Comparison of ENCODE assay signal across 9 mouse cellular contexts in the genomic region with DNA sequence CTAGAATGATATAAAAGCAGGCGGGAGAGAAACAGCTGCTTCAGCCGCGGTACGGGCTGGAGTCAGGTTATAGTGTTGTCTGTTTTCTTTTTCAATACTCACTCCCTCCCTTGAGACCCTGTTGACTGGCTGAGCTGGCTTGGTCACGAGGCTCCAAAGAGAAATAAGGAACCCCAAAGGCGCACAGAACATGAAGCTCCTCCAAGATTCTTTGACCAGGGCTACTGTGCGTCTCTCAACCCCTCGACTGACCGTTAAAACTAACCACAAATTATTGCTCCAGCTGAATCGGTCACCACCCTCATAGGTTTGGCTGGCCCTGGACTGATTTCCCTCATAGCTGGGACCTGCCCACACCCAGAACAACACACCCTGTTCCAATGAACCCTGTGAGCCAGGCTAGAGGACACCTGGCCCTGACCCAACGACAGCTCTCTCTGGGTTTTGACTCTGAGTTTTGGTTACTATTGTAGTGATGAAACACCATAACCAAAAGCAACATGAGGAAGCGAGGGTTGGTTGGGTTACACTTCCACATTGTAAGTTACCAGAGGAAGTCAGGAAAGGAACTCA. TPM values are rescaled to one million over a fixed set of nuclear protein-coding genes. Genes with fewer than 3 reads are reported as not detected.
A peak's percentile ranks its signal among the peaks of the same experiment; 100 is the strongest.
DNase-seq lines count a peak whose midpoint lies in the region; ATAC-seq and TF ChIP-seq lines count a peak whose summit lies in the region.
"Had no signal": no experiment of that assay in that cellular context is flagged by ENCODE, and none has a peak within 500 bp of the region (broad histone marks: within the 10 kb centered on the region; RNA-seq: fewer than 3 reads in every experiment).

No protein-coding gene starts in this region.

- H3K27me3 ChIP-seq in MEL (ENCODE audit: control insufficient read depth in 1 of 2, insufficient read depth in 2 of 2, low read length in 2 of 2): no peaks in the 10 kb centered on the region; a peak in 1 of 4 replicates
- 0 out of 2 replicates have a peak, but pooled peaks cover 20% of the 10 kb centered on the region for H3K27me3 ChIP-seq in heart, embryonic 10.5 days (ENCODE audit: insufficient read depth, poor library complexity, severe bottlenecking)
- H3K27me3 ChIP-seq in forebrain, embryonic 11.5 days (ENCODE audit: control insufficient read depth, insufficient read depth, low read length): no peaks in the 10 kb centered on the region
- H3K27me3 ChIP-seq: midbrain, embryonic 12.5 days had no signal

- H3K4me1 ChIP-seq in MEL (ENCODE audit: control insufficient read depth in 1 of 2, insufficient read depth in 2 of 2, low read length in 2 of 2): peaks cover 3 to 24% of the 10 kb centered on the region in 2 experiments; a peak in 3 of 4 replicates
- peaks cover 25% of the 10 kb centered on the region for H3K4me1 ChIP-seq in heart, embryonic 10.5 days
- H3K4me1 ChIP-seq in forebrain, embryonic 11.5 days (replicated peaks; ENCODE audit: control insufficient read depth, insufficient read depth, low read length): no peaks in the 10 kb centered on the region

- peak overlapping the region; percentile 68 for H3K9ac ChIP-seq in MEL (ENCODE audit: control insufficient read depth, low read depth, low read length, poor library complexity, severe bottlenecking)
- H3K9ac ChIP-seq in forebrain, embryonic 11.5 days (ENCODE audit: low read length): no peak overlapping the region
- H3K9ac ChIP-seq: midbrain, embryonic 12.5 days had no signal

- no peak for TF ChIP-seq EP300 in MEL (IDR thresholded peaks at IDR 0.05; ENCODE audit: low read depth in 1 of 2, low read length in 2 of 2)

- peak; percentile 68 for ATAC-seq in megakaryocyte progenitor cell, adult 5-6 weeks (replicated peaks; ENCODE audit: poor library complexity)
- ATAC-seq in frontal cortex, adult (ENCODE audit: low TSS enrichment): no peak
- ATAC-seq in forebrain, embryonic 11.5 days (replicated peaks; ENCODE audit: low FRiP score): no peak

- 74% methylated on average over 12 of the region's 12 CpGs for WGBS in heart, embryonic 10.5 days
- 89% methylated on average over 12 of the region's 12 CpGs for WGBS in forebrain, embryonic 11.5 days

- peak overlapping the region; percentile 58 to 76 for H3K4me3 ChIP-seq in MEL (ENCODE audit: control insufficient read depth in 1 of 2, insufficient read depth in 1 of 2, low read depth in 2 of 2, low read length in 2 of 2)
- H3K4me3 ChIP-seq in heart, embryonic 10.5 days: no peak overlapping the region
- H3K4me3 ChIP-seq in forebrain, embryonic 11.5 days (ENCODE audit: low read depth, low read length): no peak overlapping the region
- H3K4me3 ChIP-seq: midbrain, embryonic 12.5 days had no signal

- no peak for TF ChIP-seq RAD21 in MEL (IDR thresholded peaks at IDR 0.05; ENCODE audit: low read depth, low read length)

- no peaks in the 10 kb centered on the region for H3K9me3 ChIP-seq in MEL (replicated peaks; ENCODE audit: insufficient read depth, low read length)
- H3K9me3 ChIP-seq in heart, embryonic 10.5 days: no peaks in the 10 kb centered on the region
- H3K9me3 ChIP-seq in forebrain, embryonic 11.5 days (ENCODE audit: control insufficient read depth, low read length): no peaks in the 10 kb centered on the region
- H3K9me3 ChIP-seq: midbrain, embryonic 12.5 days had no signal

- H3K27ac ChIP-seq in MEL (ENCODE audit: control insufficient read depth, low read depth, low read length): peak overlapping the region; percentile 89
- peak overlapping the region; percentile 85 for H3K27ac ChIP-seq in heart, embryonic 10.5 days
- H3K27ac ChIP-seq in forebrain, embryonic 11.5 days (ENCODE audit: low read depth, low read length): no peak overlapping the region
- H3K27ac ChIP-seq: midbrain, embryonic 12.5 days had no signal

- TF ChIP-seq CTCF in MEL (IDR thresholded peaks at IDR 0.05 in 2 of 3, conservative IDR thresholded peaks at IDR 0.05 in 1 of 3; ENCODE audit: control insufficient read depth in 1 of 3, insufficient read depth in 1 of 3, low read depth in 2 of 3, low read length in 3 of 3, poor library complexity in 1 of 3, severe bottlenecking in 1 of 3): no peak

- no peak for TF ChIP-seq POLR2A in MEL (IDR thresholded peaks at IDR 0.05; ENCODE audit: control insufficient read depth in 1 of 2, insufficient read depth in 1 of 2, low read depth in 1 of 2, low read length in 2 of 2, poor library complexity in 1 of 2)

- no peaks in the 10 kb centered on the region; the same call in none of the 2 replicates for H3K79me2 ChIP-seq in MEL (ENCODE audit: control insufficient read depth, insufficient read depth, low read length, poor library complexity)

- DNase-seq in heart, adult 18-20 months: peak; percentile 65 to 74
- DNase-seq in heart, postnatal 4 days: no peak
- DNase-seq in MEL (ENCODE audit: low read depth, low spot score): peak; percentile 64
- DNase-seq in heart, embryonic 10.5 days (ENCODE audit: low spot score): no peak
- no peak for DNase-seq in embryo, embryonic 10 days (ENCODE audit: low spot score)
- DNase-seq in forebrain, embryonic 11.5 days (ENCODE audit: low spot score): no peak

- peaks cover 0 to 4% of the 10 kb centered on the region in 2 experiments; a peak in 1 of 4 replicates for H3K36me3 ChIP-seq in MEL (ENCODE audit: control insufficient read depth in 1 of 2, insufficient read depth in 2 of 2, low read length in 2 of 2)
- no peaks in the 10 kb centered on the region for H3K36me3 ChIP-seq in heart, embryonic 10.5 days
- no peaks in the 10 kb centered on the region for H3K36me3 ChIP-seq in forebrain, embryonic 11.5 days (ENCODE audit: control insufficient read depth, insufficient read depth, low read length)
- H3K36me3 ChIP-seq: midbrain, embryonic 12.5 days had no signal

- no peak overlapping the region for H3K4me2 ChIP-seq in forebrain, embryonic 11.5 days (ENCODE audit: low read depth, low read length, severe bottlenecking)
- H3K4me2 ChIP-seq: midbrain, embryonic 12.5 days had no signal

TF ChIP-seq in MEL, 35 proteins besides CTCF, POLR2A, EP300 and RAD21 (continues in another document):
- TF ChIP-seq TCF12 (IDR thresholded peaks at IDR 0.05; ENCODE audit: low read depth, low read length) (no peak), ZMIZ1 (IDR thresholded peaks at IDR 0.05; ENCODE audit: low read depth, low read length) (no peak), POLR2AphosphoS2 (IDR thresholded peaks at IDR 0.05; ENCODE audit: low read length) (no peak), ZKSCAN1 (IDR thresholded peaks at IDR 0.05; ENCODE audit: low read depth, low read length) (0 out of 2 replicates have a peak, but pooled peaks have one; percentile 33)

RNA-seq across cellular contexts. Expression of a gene that starts 0.8 kb away (rescaled TPM):
- 1 to 10 TPM; 5.3 to 7.1 TPM for total RNA-seq in heart, adult 18-20 months (2021)
- 1 to 10 TPM; 2.7 to 3.7 TPM for total RNA-seq in heart, postnatal 4 days (2021)
- 8.6 and 13.4 TPM in 2 replicates for total RNA-seq in MEL (2012; rRNA removed)
- 1 to 10 TPM in 1 of 2 experiments, not detected in 1; 8.2 TPM for polyA plus RNA-seq in MEL (2012; ENCODE audit: insufficient read depth in 1 of 2, insufficient read length in 2 of 2, low read depth in 1 of 2, low replicate concordance in 2 of 2, missing spikeins in 1 of 2)
- 1.6 and 2.6 TPM in 2 replicates for polyA plus RNA-seq in heart, embryonic 10.5 days (2016; fragmentation: Nextera tagmentation; extraction: Ambion mirVana)
- 68.4 and 89.8 TPM in 2 replicates for total RNA-seq in megakaryocyte progenitor cell, adult 5-6 weeks (2015)
- total RNA-seq in megakaryocyte progenitor cell, adult 5-6 weeks (2017): 58.3 and 68.2 TPM in 2 replicates
- polyA plus RNA-seq in forebrain, embryonic 11.5 days (2014; fragmentation: Nextera tagmentation; extraction: Ambion mirVana): 0.61 and 1.4 TPM in 2 replicates

RNA-seq across cellular contexts. Expression of a gene that starts 30.2 kb away (rescaled TPM):
- 10 to 100 TPM; 82.5 to 98.2 TPM for total RNA-seq in heart, adult 18-20 months (2021)
- total RNA-seq in heart, postnatal 4 days (2021): 10 to 100 TPM; 37.8 to 39.7 TPM
- not detected in 2 replicates for total RNA-seq in MEL (2012; rRNA removed)
- polyA plus RNA-seq in MEL (2012; ENCODE audit: insufficient read depth in 1 of 2, insufficient read length in 2 of 2, low read depth in 1 of 2, low replicate concordance in 2 of 2, missing spikeins in 1 of 2): not detected
- 24.6 and 32.3 TPM in 2 replicates for polyA plus RNA-seq in heart, embryonic 10.5 days (2016; fragmentation: Nextera tagmentation; extraction: Ambion mirVana)
- total RNA-seq in megakaryocyte progenitor cell, adult 5-6 weeks (2015): 5.0 and 5.6 TPM in 2 replicates
- total RNA-seq in megakaryocyte progenitor cell, adult 5-6 weeks (2017): 1.8 and 5.6 TPM in 2 replicates
- polyA plus RNA-seq in forebrain, embryonic 11.5 days (2014; fragmentation: Nextera tagmentation; extraction: Ambion mirVana): 29.4 and 32.0 TPM in 2 replicates

RNA-seq across cellular contexts. Expression of a gene that starts 31.5 kb away (rescaled TPM):
- under 1 TPM; 0.31 to 0.67 TPM for total RNA-seq in heart, adult 18-20 months (2021)
- total RNA-seq in heart, postnatal 4 days (2021): not detected
- total RNA-seq in MEL (2012; rRNA removed): not detected in 2 replicates
- polyA plus RNA-seq in MEL (2012; ENCODE audit: insufficient read depth in 1 of 2, insufficient read length in 2 of 2, low read depth in 1 of 2, low replicate concordance in 2 of 2, missing spikeins in 1 of 2): not detected
- polyA plus RNA-seq in heart, embryonic 10.5 days (2016; fragmentation: Nextera tagmentation; extraction: Ambion mirVana): 0.15 and 0.26 TPM in 2 replicates
- total RNA-seq in megakaryocyte progenitor cell, adult 5-6 weeks (2015): 0.64 and 0.67 TPM in 2 replicates
- 0.24 and 4.5 TPM in 2 replicates for total RNA-seq in megakaryocyte progenitor cell, adult 5-6 weeks (2017)
- 313 and 318 TPM in 2 replicates for polyA plus RNA-seq in forebrain, embryonic 11.5 days (2014; fragmentation: Nextera tagmentation; extraction: Ambion mirVana)

RNA-seq across cellular contexts. Expression of a gene that starts 34.7 kb away (rescaled TPM):
- total RNA-seq in heart, adult 18-20 months (2021): 10 to 100 TPM; 38.7 to 41.4 TPM
- 10 to 100 TPM; 34.9 to 37.5 TPM for total RNA-seq in heart, postnatal 4 days (2021)
- 31.2 and 38.4 TPM in 2 replicates for total RNA-seq in MEL (2012; rRNA removed)
- 10 to 100 TPM in 1 of 2 experiments, not detected in 1; 55.5 TPM for polyA plus RNA-seq in MEL (2012; ENCODE audit: insufficient read depth in 1 of 2, insufficient read length in 2 of 2, low read depth in 1 of 2, low replicate concordance in 2 of 2, missing spikeins in 1 of 2)
- polyA plus RNA-seq in heart, embryonic 10.5 days (2016; fragmentation: Nextera tagmentation; extraction: Ambion mirVana): 45.3 and 49.2 TPM in 2 replicates
- total RNA-seq in megakaryocyte progenitor cell, adult 5-6 weeks (2015): 28.0 and 43.9 TPM in 2 replicates
- total RNA-seq in megakaryocyte progenitor cell, adult 5-6 weeks (2017): 24.6 and 24.8 TPM in 2 replicates
- polyA plus RNA-seq in forebrain, embryonic 11.5 days (2014; fragmentation: Nextera tagmentation; extraction: Ambion mirVana): 43.1 and 49.1 TPM in 2 replicates

RNA-seq across cellular contexts. Expression of a gene that starts 59.8 kb away (rescaled TPM):
- total RNA-seq in heart, adult 18-20 months (2021): under 1 TPM; 0.10 to 0.13 TPM
- total RNA-seq in heart, postnatal 4 days (2021): under 1 TPM; 0.21 to 0.72 TPM
- total RNA-seq in MEL (2012; rRNA removed): 0.08 TPM in 1 of 2 replicates, not detected in the other
- under 1 TPM in 1 of 2 experiments, not detected in 1; 0.07 TPM for polyA plus RNA-seq in MEL (2012; ENCODE audit: insufficient read depth in 1 of 2, insufficient read length in 2 of 2, low read depth in 1 of 2, low replicate concordance in 2 of 2, missing spikeins in 1 of 2)
- 0.12 and 0.62 TPM in 2 replicates for polyA plus RNA-seq in heart, embryonic 10.5 days (2016; fragmentation: Nextera tagmentation; extraction: Ambion mirVana)
- not detected in 2 replicates for total RNA-seq in megakaryocyte progenitor cell, adult 5-6 weeks (2015)
- not detected in 2 replicates for total RNA-seq in megakaryocyte progenitor cell, adult 5-6 weeks (2017)
- 0.21 TPM in 1 of 2 replicates, not detected in the other for polyA plus RNA-seq in forebrain, embryonic 11.5 days (2014; fragmentation: Nextera tagmentation; extraction: Ambion mirVana)

Comparison
In these comparisons a context has a peak if more than half of its experiments do, and no peak if none do; other contexts are left out.
1. DNase-seq: peak in heart, adult 18-20 months (2 of 2) and MEL (single experiment); none in heart, postnatal 4 days (single experiment), heart, embryonic 10.5 days (single experiment), embryo, embryonic 10 days (single experiment) and forebrain, embryonic 11.5 days (single experiment).
2. H3K4me3 ChIP-seq: peak in MEL (2 of 2); none in heart, embryonic 10.5 days (single experiment) and forebrain, embryonic 11.5 days (single experiment).
3. RNA of a gene that starts 30.2 kb away (total RNA-seq): 82.5 to 98.2 TPM in heart, adult 18-20 months and 37.8 to 39.7 TPM in heart, postnatal 4 days; 1.8 to 5.6 TPM in megakaryocyte progenitor cell, adult 5-6 weeks and not detected in MEL; every median in the first group is over 4 times any median in the second.